Mouse (Mus musculus) spleen, adult 2 months (tissue): ENCODE data around the gene Epha2.

ENCODE experiments used
- CTCF ChIP-seq: fragments of 200-500 bp; IDR thresholded peaks from 2 replicates; pipeline ENCODE4 v1.5.1; 2011; ENCODE audit warnings: mild to moderate bottlenecking, inconsistent platforms; ENCODE audit not compliant: insufficient read depth, insufficient read length, insufficient replicate concordance; ENCODE audit errors: extremely low read depth
- POLR2A ChIP-seq: fragments of 200-500 bp; IDR thresholded peaks from 2 replicates; pipeline ENCODE4 v1.6.1; 2011; ENCODE audit warnings: low read depth, low read length, inconsistent platforms

GRCm38 (mm10) chr4:141291571-141292375 lies 9.3 kb upstream of the Epha2 start:
- TF ChIP-seq CTCF: no peak
- TF ChIP-seq POLR2A: no peak
